Mouse (Mus musculus): ENCODE data around the gene Orm2.

Gene Orm2

GRCm38 (mm10) chr4:63382676-63383369, 20.6 kb downstream of the Orm2 start:
- DNase-seq: no peak

- no peak for DNase-seq
These were observed 21.2 kb downstream of the Orm2 start for GRCm38 (mm10) chr4:63383474-63383873.

GRCm38 (mm10) chr4:63384262-63384661, 22.0 kb downstream of the Orm2 start:
- no peak for DNase-seq

- DNase-seq: no peak
These were observed 23.0 kb downstream of the Orm2 start for GRCm38 (mm10) chr4:63385253-63385652.

- no peak for DNase-seq
These were observed 23.5 kb downstream of the Orm2 start for GRCm38 (mm10) chr4:63385784-63386183.

- DNase-seq: no peak
These were observed 25.8 kb downstream of the Orm2 start for GRCm38 (mm10) chr4:63388029-63388428.

GRCm38 (mm10) chr4:63389121-63389886, 27.1 kb downstream of the Orm2 start:
- DNase-seq: no peak

GRCm38 (mm10) chr4:63389887-63390528, 27.8 kb downstream of the Orm2 start:
- no peak for DNase-seq

- no peak for DNase-seq
These were observed 29.1 kb downstream of the Orm2 start for GRCm38 (mm10) chr4:63391322-63391721.

- no peak for DNase-seq
These were observed 35.8 kb downstream of the Orm2 start for GRCm38 (mm10) chr4:63397981-63398537.

GRCm38 (mm10) chr4:63398854-63399609, 36.8 kb downstream of the Orm2 start:
- DNase-seq: no peak

GRCm38 (mm10) chr4:63399691-63400270, 37.5 kb downstream of the Orm2 start:
- DNase-seq: no peak

- no peak for DNase-seq
These were observed 38.5 kb downstream of the Orm2 start for GRCm38 (mm10) chr4:63400541-63401306.

- DNase-seq: no peak
These were observed 39.4 kb downstream of the Orm2 start for GRCm38 (mm10) chr4:63401620-63402019.

GRCm38 (mm10) chr4:63402056-63402455, 39.8 kb downstream of the Orm2 start:
- DNase-seq: no peak

GRCm38 (mm10) chr4:63402558-63402957, 40.3 kb downstream of the Orm2 start:
- no peak for DNase-seq

- DNase-seq: peak; percentile 78
These were observed 41.1 kb downstream of the Orm2 start, which contains the start of gene Akna for GRCm38 (mm10) chr4:63403040-63403959. TSS of gene Akna (minus strand) at chr4:63403354.

GRCm38 (mm10) chr4:63404205-63404604, 42.0 kb downstream of the Orm2 start:
- DNase-seq: no peak

GRCm38 (mm10) chr4:63405051-63405450, 42.8 kb downstream of the Orm2 start:
- DNase-seq: no peak

GRCm38 (mm10) chr4:63405683-63406082, 43.4 kb downstream of the Orm2 start:
- DNase-seq: no peak
